Mouse (Mus musculus): ENCODE measurements around the gene Srcap.
"Not testable (repeated sequence)": the region's sequence is repeated elsewhere in the genome, so short reads cannot be mapped to it uniquely, and the experiment has no call there.

GRCm38 (mm10) chr7:127465670-127466069 lies 46.1 kb upstream of the Srcap start:
- TF ChIP-seq CTCF (IDR thresholded peaks at IDR 0.05; ENCODE audit: low read depth, low read length); POLR2A (IDR thresholded peaks at IDR 0.05; ENCODE audit: borderline replicate concordance, low read depth, low read length): not testable (repeated sequence)

Measured in bone marrow macrophage, adult 2 months (primary cell).